Mouse (Mus musculus) lung, adult 2 months (tissue): ENCODE data around the gene Ajuba. TPM values are rescaled to one million over a fixed set of nuclear protein-coding genes. Genes with fewer than 3 reads are reported as not detected.
"Not testable (repeated sequence)": the region's sequence is repeated elsewhere in the genome, so short reads cannot be mapped to it uniquely, and the experiment has no call there.

Experiments used
- DNase-seq: peaks from one replicate; pipeline ENCODE4 v3.0.0; 2022
- H3K4me1 ChIP-seq: fragments of 200-500 bp; 2 replicates; pipeline ENCODE4 v1.6.1; 2011; ENCODE audit warnings: low read length; ENCODE audit not compliant: control insufficient read depth, insufficient read depth
- H3K4me3 ChIP-seq: fragments of 200-500 bp; replicated peaks from 2 replicates; pipeline ENCODE3; 2011; ENCODE audit warnings: low read depth, mild to moderate bottlenecking, control low read depth, low read length; ENCODE audit errors: extremely low read depth
- CTCF ChIP-seq: fragments of 200-500 bp; IDR thresholded peaks from 2 replicates; pipeline ENCODE4 v1.5.1; 2011; ENCODE audit warnings: mild to moderate bottlenecking, low read length, control low read depth; ENCODE audit not compliant: insufficient read depth
- POLR2A ChIP-seq: fragments of 200-500 bp; IDR thresholded peaks from 2 replicates; pipeline ENCODE4 v1.6.1; 2011; ENCODE audit warnings: low read depth, mild to moderate bottlenecking, control low read depth, low read length, borderline replicate concordance; ENCODE audit errors: extremely low read depth
- WGBS: fragments of 180-500 bp; shearing (Covaris S2); methylation state at CpG from one replicate; pipeline ENCODE4 v1.1.7; 2018; 5-methylcytosine and 5-hydroxymethylcytosine counted together
- polyA plus RNA-seq: library from polyadenylated mRNA; depleted of rRNA; stranded (reverse); fragments of >200 nt; gene quantifications from 2 replicates; pipeline ENCODE4 v1.2.3, GENCODE M21; 2012; rRNA removed

The Ajuba gene
- 36.4 and 49.6 TPM in 2 replicates for polyA plus RNA-seq

GRCm38 (mm10) chr14:54577089-54577982 is at the start of gene Ajuba:
Gene Ajuba, minus strand, starts transcription at chr14:54577558.
- TF ChIP-seq POLR2A (0 out of 2 replicates have a peak, but pooled peaks have one; percentile 25), CTCF (no peak)
- peak within 1 kb of the TSS; percentile 74 for H3K4me3 ChIP-seq
- under 1% methylated on average over 66 of the region's 66 CpGs for WGBS
- peaks cover 7% of the 10 kb centered on the region for H3K4me1 ChIP-seq
- peak; percentile 89 for DNase-seq

- H3K4me3 ChIP-seq, result no peak overlapping the region
- no peak for TF ChIP-seq CTCF
- no peak for TF ChIP-seq POLR2A
- WGBS, result 72% methylated on average over 10 of the region's 10 CpGs
- no peak for DNase-seq
- H3K4me1 ChIP-seq, result no peaks in the 10 kb centered on the region
These were observed 47.6 kb upstream of the Ajuba start for GRCm38 (mm10) chr14:54624976-54625375.

DNA sequence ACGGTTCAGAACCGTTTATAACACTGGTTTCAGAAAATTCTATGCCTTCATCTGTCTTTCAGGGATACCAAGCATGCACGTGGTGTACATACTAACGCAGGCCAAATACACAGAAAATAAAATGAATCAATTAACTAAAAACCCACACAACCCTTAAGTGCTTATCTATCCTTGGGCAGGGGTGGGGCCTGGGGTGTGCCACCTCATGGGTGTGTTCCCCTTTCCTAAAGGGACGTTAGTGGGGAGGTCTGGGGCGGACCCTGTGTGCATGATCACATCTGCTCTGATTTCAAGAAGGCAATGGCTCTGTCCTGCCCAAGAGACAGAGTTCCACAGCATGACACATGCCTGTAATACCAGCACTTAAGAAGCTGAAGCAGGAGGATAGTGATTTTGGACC is 46.0 kb upstream of the Ajuba start:
- H3K4me1 ChIP-seq, result no peaks in the 10 kb centered on the region
- H3K4me3 ChIP-seq, result no peak overlapping the region
- no peak for DNase-seq
- WGBS, result 81% methylated on average over 6 of the region's 6 CpGs
- no peak for TF ChIP-seq POLR2A

DNA sequence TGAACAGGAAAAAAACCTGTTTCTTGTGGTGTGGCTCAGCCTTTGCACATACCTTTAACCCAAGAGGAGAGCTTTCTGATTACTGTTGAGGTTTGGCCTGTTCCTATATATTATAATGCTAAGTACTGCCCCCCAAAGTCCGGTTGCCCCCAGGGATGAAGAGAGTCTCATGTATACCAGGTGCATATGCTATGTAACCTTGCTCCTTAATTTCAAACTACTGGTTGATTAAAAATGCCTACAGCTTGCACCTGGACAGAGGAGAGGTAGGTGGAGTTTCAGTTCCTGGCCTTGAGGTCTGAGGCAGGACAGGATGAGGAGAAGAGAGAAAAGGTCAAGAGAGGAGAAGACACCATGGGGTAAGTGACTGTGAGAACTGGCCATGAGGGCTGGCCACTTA is 43.8 kb upstream of the Ajuba start, which contains the start of gene Psmb11:
TSS of gene Psmb11 (plus strand) at position 301 of the 400 bp plus-strand sequence.
- Histone ChIP-seq H3K4me1 (no peaks in the 10 kb centered on the region; the same call in 1 of the 2 replicates), H3K4me3 (no peak within 1 kb of the TSS)
- TF ChIP-seq POLR2A, result no peak
- TF ChIP-seq CTCF, result no peak
- WGBS, result 85% methylated on average over 1 of the region's 1 CpGs
- DNase-seq, result no peak

- H3K4me1 ChIP-seq, result no peaks in the 10 kb centered on the region; the same call in 1 of the 2 replicates
- TF ChIP-seq CTCF (no peak), POLR2A (peak; percentile 61; the same call in 1 of the 2 replicates)
- peak within 1 kb of the TSS; percentile 89 for H3K4me3 ChIP-seq
- peak; percentile 93 for DNase-seq
- WGBS, result under 1% methylated on average over 25 of the region's 25 CpGs
These were observed 40.6 kb upstream of the Ajuba start, which contains the start of gene Psmb5 for GRCm38 (mm10) chr14:54617897-54618365. Gene Psmb5, minus strand, starts transcription at chr14:54618022.

DNA sequence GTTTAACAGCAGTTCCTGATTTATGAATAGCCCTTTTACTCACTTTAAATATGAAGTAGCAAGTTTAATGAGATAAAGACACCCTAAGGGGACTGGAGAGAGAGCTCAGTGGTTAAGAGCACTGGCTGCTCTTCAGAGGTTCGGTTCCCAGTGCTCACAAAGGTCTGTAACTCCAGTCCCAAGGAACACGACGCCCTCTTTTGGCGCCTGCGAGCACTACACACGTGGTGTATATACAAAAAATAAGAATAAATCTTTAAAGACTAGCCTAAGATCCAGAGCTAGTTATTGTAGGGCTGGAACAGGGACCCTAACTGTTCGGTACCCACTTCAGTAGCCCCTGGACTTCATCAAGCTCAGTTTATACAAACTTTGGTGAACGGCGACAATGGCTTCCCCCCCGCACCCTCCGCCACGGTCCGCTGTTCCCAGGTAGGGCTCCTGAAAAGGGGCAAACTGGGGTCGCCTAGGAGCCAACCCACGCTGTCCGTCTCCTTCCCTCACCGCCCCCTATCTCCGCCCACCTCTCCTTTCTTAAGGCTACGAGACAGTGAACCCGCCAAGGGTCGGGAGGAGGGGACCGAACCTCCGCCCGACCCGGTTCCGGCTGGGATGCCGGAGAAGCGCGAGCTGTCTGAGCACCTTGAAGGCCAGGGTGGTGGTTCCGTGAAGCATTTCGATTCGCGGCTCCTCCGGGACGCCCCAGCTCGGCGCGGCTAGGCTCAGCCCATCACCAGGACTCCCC is 40.0 kb upstream of the Ajuba start:
- DNase-seq, result no peak
- peak overlapping the region; percentile 89 for H3K4me3 ChIP-seq
- 1% methylated on average over 38 of the region's 38 CpGs for WGBS

GRCm38 (mm10) chr14:54616226-54616825 is 39.0 kb upstream of the Ajuba start:
- 91% methylated on average over 16 of the region's 16 CpGs for WGBS
- Histone ChIP-seq H3K4me3 (no peak overlapping the region), H3K4me1 (no peaks in the 10 kb centered on the region; the same call in 1 of the 2 replicates)
- TF ChIP-seq CTCF, result no peak
- TF ChIP-seq POLR2A, result no peak
- no peak for DNase-seq

More for the DNA sequence above, 40.0 kb upstream of the Ajuba start:
- H3K4me1 ChIP-seq, result no peaks in the 10 kb centered on the region; the same call in 1 of the 2 replicates
- no peak for TF ChIP-seq CTCF
- no peak for TF ChIP-seq POLR2A

DNA sequence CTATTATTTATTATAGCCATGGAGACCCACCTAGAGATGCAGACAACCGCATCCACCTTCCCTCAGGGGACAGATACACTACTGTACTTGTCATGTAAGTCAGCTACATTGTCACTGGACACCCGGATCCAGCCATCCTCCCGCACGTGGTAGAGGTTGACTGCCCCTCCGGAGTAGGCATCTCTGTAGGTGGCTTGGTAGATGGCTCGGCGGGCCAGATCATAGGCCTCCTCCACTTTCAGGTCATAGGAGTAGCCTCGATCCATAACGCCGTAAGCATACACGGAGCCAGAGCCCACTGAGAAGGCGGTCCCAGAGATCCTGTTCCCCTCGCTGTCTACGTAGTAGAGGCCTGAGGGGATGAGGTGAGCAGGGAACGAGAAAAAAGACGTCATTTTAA is 36.8 kb upstream of the Ajuba start:
- not testable (repeated sequence) for DNase-seq, H3K4me1 ChIP-seq
- 92% methylated on average over 16 of the region's 16 CpGs for WGBS

GRCm38 (mm10) chr14:54610648-54611047 is 33.3 kb upstream of the Ajuba start:
- no peak for DNase-seq
- WGBS, result 81% methylated on average over 6 of the region's 6 CpGs
- Histone ChIP-seq H3K4me3 (no peak overlapping the region), H3K4me1 (no peaks in the 10 kb centered on the region)
- TF ChIP-seq CTCF (no peak), POLR2A (no peak)

More for the DNA sequence above, 36.8 kb upstream of the Ajuba start:
- not testable (repeated sequence) for H3K4me3 ChIP-seq
